Mouse (Mus musculus) cerebellum, adult 11 months (tissue): Measurements from ENCODE around the gene Eif2b5.

Source experiments
- DNase-seq: peaks from one replicate; pipeline ENCODE4 v3.0.0; 2022

Gene Eif2b5

DNA sequence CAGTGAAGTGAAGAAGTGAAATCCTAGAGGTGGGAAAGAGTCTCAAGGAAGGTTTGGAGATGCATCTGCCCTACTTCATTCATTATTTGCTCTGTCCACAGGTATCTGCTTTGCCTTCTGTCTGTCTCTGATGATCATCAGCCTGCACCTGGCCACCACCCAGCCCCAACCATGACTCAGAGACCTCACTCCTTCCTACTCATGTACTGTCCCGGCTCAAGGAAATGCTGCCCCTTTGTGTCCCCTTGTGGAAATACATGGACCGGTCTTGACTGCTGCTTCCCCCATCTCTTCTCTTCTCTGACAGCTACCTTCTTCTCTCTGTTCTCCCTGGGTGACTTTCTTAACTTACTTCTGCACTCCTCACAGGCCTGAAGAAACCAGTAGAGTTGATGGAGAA, 8.0 kb upstream of the Eif2b5 start:
- DNase-seq = no peak

- DNase-seq = no peak
Observed at GRCm38 (mm10) chr16:20491301-20491700, 7.3 kb upstream of the Eif2b5 start.

DNA sequence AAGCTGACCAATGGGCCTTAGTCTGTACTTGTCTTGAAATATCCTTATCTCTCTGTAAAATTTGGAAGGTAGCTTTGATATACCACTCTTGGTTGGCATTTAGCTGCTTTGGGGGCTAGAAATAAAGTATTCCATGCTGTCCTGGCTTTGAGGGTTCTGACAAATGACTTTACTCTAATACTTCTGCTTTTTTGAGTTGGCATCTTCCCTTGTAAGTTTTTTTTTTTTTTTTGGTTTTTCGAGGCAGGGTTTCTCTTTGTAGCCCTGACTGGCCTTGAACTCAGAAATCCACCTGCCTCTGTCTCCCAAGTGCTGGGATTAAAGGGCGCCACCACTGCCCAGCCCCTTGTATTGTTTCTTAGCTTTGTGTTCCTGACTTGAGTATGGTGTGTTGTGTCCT, 5.2 kb upstream of the Eif2b5 start:
- DNase-seq = no peak

DNA sequence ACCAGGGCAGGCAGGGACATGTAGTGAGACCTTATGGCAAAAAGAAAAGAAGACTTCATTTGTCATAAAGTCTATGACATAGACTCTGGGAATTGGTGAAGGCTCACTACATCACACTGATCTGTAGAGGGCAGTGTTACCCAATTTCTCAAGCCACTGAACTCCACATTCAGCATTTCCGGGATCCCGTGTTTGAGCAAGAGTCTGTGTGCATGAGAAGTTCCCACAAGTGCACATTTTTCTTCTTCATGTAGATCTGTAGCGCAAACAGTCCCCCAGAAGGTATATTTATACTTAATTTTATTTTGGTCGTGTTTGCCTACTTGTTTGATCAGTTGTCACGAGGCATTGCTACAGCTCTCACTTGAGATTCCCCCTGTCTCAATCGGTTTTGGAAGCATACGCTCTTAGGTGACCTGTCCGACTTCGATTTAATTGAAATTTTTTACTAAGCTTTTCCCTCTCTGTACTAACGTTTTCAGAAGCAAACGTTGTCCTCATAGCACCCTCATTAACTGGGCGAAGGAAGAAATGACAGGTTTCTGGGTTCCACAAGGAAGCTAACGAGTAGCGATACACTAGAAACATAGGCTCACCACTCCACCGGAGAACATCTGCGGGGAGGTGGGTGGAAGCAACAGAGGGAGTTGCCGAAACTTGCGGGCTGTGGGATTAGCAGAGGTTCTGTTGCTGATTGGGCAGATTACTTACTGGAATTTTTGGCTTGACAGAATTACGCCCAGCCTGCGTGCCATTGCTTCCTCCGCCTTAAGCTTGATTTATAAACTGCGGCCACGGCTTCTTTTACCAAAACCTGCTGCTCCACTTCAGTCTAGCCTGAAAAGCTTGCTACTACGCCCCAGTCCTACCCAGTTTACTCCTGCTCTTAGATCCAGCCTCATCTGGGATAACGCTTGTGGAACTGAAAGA, 1.7 kb upstream of the Eif2b5 start:
- peak; percentile 55 for DNase-seq

- DNase-seq = no peak
Observed at GRCm38 (mm10) chr16:20497980-20498676, 489 bp upstream of the Eif2b5 start.

DNA sequence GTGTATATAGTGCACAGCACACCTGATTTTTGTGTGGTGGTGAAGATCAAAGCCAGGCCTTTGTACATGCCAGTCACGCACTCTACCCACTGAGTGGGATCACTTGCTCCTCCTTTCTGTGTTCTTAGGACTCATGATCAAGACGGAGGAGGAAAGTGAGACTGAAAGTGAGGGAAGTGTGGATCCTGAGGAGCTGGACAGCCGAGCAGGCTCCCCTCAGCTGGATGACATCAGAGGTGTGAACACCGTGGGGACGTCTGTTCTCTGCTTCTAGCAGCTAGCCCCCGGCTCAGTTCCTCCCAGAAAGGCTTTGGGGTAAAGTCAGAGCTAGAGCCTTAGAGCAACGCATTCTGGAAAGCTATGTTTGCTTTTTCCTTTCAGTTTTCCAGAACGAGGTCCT, 7.4 kb downstream of the Eif2b5 start:
- no peak for DNase-seq

- peak; percentile 50 for DNase-seq
Observed at GRCm38 (mm10) chr16:20509349-20509748, 10.7 kb downstream of the Eif2b5 start.

DNA sequence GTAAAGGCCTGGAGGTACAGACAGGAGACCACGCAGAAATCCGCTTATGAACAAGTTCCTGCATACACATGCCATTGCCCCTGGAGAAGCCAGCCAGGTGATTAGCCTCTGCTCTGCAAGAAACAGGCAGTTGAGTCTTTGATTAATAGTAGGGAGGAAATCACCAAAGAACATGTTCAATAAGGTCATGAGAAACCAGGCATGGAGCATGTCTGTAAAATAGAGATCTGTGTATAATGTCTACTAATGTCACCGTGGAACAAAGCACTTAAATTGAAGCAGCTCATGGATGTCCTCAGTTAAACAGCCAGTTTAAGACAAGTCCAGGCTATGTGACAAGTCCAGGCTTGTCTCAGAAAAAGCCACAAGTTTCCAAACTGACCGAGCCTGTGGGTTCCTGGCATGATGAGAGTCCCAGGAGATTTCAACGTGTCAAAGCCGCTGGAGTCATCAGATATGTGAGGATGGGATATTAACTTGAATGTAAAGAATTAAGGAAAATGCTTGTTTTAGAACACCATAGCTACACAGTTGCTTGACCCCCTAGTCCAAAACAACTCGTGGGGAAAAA, 12.7 kb downstream of the Eif2b5 start:
- no peak for DNase-seq

GRCm38 (mm10) chr16:20516032-20516431, 17.4 kb downstream of the Eif2b5 start:
- no peak for DNase-seq

GRCm38 (mm10) chr16:20516726-20517201, 18.1 kb downstream of the Eif2b5 start, which contains the start of gene Dvl3:
Gene Dvl3 (plus strand): TSS chr16:20516982.
- peak; percentile 84 for DNase-seq

DNA sequence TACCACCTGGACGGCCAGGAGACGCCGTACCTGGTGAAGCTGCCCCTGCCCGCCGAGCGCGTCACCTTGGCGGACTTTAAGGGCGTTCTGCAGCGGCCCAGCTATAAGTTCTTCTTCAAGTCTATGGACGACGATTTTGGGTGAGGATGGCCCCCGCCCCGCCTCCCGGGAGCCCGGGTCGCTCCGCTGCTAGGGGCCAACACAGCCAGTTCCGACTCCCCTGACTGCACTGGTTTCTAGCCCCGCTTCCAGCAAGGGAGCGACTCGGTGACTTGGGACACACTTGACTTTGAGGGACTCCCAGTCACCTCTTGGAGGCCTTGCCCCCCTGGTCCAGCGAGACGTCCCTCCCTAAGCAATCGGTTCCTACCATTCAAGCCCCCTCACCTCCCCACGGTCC, 18.6 kb downstream of the Eif2b5 start:
- no peak for DNase-seq

- DNase-seq = no peak
Observed at GRCm38 (mm10) chr16:20517701-20518374, 19.2 kb downstream of the Eif2b5 start.

DNA sequence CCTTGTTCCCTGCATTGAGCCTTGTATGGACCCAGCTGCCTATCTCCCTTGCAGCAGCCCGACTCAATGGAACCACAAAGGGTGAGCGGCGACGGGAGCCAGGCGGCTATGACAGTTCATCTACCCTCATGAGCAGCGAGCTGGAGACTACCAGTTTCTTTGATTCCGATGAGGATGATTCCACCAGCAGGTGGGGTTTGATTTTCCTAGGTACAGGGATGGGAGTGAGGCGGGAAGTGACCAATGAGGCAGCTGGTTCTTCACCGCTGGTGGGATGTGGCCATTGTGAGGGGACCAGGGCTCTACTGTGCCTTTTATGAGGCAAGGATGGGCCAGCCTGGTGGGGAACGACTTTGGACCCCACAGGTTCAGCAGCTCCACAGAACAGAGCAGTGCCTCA, 25.3 kb downstream of the Eif2b5 start:
- DNase-seq = no peak

DNA sequence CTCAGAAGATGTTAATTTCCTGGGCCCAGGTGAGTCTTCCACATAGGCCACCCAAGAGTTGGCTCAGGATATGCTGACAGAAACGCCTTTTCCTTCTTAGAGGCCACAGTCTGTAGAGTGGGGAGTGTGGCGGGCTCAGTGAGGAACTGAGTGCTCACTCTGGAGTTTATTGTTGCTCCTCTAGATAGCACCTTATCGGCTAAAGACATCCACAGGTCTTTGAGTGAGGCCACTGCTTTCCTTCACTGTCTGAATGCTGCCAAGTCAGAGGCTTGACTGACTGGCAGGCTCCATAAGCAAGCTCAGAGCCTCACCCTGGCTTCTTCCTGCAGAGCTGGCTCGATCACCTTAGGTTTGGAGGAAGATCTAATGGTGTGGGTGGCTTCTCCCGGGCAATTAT, 30.2 kb downstream of the Eif2b5 start:
- no peak for DNase-seq

- no peak for DNase-seq
Observed at GRCm38 (mm10) chr16:20529375-20529774, 30.8 kb downstream of the Eif2b5 start.

DNA sequence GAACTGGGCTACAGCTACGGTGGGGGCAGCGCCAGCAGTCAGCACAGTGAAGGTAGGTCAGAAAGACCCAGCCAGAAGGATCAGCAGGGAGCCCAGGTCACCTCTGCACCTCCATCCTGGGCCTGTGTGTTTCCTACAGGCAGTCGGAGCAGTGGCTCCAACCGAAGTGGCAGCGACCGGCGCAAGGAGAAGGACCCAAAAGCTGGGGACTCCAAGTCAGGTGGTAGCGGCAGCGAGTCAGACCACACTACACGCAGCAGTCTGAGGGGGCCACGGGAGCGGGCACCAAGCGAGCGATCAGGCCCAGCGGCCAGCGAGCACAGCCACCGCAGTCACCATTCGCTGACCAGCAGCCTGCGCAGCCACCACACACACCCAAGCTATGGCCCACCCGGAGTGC, 32.3 kb downstream of the Eif2b5 start:
- no peak for DNase-seq

- no peak for DNase-seq
Observed at GRCm38 (mm10) chr16:20534617-20535295, 36.1 kb downstream of the Eif2b5 start.

DNA sequence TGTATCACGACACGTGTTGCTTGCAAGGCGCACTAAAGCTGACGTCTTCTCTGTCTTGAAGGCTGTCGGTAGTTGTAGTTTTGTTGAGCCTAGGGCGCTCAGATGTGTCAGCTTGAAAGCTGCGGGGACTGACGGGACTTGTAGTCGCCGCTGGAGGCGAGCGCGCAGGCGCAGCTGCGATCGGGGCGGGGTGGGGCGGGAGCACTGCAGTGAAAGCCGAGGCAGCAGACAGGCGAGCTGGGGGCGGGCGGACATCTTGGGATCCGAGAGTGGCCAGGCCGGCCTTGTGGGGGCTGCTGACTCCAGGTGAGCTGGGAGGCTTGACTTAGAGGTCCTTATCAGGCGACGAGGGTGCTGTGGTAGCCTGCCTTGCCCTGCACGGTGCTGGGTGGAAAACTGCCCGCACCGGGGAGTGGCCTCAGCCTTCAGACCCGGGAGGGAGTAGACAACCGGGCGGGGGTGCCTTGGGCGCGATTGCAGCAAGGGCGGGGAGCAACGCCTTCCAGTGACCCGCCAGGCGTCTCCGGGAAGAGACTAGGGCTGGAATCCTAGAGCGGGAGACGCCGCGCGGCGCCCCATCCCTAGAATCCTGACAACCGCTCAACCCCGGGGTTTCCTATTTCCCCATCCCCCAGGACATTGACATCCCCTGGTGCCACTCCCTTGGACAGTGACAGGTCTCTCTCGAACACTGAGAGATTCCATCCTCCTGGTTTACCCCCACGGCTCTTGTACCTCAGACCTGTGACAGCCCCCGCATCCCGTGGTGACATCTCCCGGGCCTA, 36.9 kb downstream of the Eif2b5 start, which contains the start of gene Ap2m1:
Ap2m1 (plus strand) TSS at position 183 of the 785 bp plus-strand sequence.
- peak; percentile 90 for DNase-seq

DNA sequence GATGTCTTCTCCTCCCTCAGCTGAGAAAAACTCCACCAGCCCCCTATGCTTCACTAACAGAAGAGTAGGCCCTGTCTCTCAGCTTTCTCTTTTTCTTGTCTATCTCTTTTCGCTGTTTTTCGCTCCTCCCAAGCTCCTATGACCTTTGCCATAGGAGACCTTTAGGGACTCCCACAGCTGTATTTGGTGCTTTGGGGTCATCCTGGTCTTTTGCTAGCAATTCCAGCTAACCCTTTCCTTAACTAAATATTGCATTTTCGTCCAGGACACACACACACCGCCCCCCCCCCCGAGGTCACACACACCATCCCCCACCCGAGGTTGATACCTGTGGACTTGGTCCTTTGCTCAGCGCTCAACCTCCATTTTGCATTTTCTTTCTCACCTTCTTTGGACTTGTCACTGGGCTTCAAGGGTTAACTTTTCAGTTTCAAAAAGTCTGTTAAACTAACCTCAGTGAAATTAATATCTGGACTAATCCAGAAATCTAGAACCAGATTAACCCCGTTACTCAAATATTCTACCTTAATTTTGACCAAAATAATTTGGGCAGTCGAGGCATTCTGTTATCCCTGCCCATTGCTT, 37.6 kb downstream of the Eif2b5 start:
- no peak for DNase-seq

DNA sequence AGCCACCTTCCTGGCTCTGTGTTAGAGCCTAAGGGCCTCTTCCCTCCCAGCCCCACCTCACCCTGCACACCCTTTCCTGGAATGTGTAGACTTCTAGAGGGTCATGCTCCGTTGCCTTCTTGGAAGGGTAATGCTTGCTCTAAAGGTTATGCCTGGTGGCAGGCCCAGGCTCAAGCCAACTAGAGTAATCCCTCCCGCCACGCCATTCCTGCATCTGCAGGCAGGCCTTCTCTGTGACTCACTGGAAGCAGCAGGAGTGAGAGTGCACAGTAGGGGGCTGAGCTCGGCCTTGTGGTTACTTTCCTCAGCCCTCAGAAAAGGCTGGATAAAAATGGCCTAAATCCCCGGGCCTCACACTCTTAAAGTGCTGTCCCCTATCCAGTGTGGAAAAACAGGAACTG, 38.5 kb downstream of the Eif2b5 start:
- peak; percentile 44 for DNase-seq
